Mouse (Mus musculus): ENCODE measurements around the gene Rasl10a.

- TF ChIP-seq CTCF (IDR thresholded peaks at IDR 0.05; ENCODE audit: low read depth, low read length) (no peak), GATA1 (IDR thresholded peaks at IDR 0.05; ENCODE audit: borderline replicate concordance, low read length) (no peak)
Observed at GRCm38 (mm10) chr11:5051629-5052028, 6.3 kb upstream of the Rasl10a start.
